Mouse (Mus musculus) heart, adult 2 months (tissue): Measurements from ENCODE around the gene Pcgf3.
A peak's percentile ranks its signal among the peaks of the same experiment; 100 is the strongest.

Experiments used
- CTCF ChIP-seq: fragments of 200-600 bp; IDR thresholded peaks from 2 replicates; pipeline ENCODE4 v1.8.1; 2022; ENCODE audit warnings: antibody characterized with exemption, mild to moderate bottlenecking, moderate library complexity
- EP300 ChIP-seq: fragments of 200-500 bp; IDR thresholded peaks from 2 replicates; pipeline ENCODE4 v1.6.1; 2011; ENCODE audit warnings: low read depth, low read length, control low read depth; ENCODE audit not compliant: insufficient read depth

DNA sequence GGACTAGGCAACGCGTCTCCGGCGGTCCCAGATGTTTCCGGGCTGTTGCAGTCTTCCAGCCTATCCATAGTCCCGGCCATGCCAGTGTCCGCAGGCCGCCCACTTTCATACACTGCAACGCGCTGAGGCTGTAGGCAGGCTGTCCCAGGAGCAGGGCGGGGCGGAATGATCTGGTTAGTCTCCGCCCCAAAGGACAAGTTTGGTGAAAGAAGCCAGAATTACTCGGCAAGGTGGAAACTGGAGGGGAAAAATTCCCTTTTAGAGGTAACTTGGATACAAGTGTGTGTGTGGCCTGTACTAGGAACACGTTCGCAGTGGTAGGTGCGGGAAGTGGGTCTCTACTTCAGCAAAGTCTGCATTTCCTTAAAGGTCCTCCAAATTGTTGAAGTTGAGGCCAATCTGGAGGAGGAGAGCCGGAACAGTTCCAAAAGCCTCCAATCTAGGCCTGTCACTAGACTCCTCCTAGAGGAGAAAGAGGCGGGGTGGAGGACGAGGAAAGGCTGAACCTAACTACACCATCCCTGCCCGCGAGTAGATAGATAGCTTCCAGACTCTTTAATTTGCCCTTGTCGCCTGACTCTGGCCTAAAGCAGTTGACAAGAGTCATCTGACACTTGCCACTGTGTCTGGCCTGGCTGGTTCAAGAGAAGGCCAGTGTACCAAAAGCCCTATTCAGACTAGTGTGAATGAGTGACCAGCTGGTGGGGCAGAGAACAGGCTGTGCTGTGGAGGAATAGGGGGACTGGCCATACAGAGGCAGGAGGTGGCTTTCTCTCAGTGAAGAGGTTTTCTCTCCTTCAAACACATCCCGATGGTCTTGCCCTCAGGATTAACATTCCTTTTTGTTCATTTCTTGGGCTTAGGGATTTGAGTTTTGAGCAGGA, 12.0 kb upstream of the Pcgf3 start, which contains the start of gene Mfsd7a:
- peak; percentile 21; the same call in 1 of the 2 replicates for TF ChIP-seq CTCF
- TF ChIP-seq EP300: 0 out of 2 replicates have a peak, but pooled peaks have one; percentile 11
